Mouse (Mus musculus) G1E (cell line): ENCODE data around the gene Atp13a4.

Experiments
- CTCF ChIP-seq: IDR thresholded peaks from 2 replicates; pipeline ENCODE4 v1.5.1; 2012; ENCODE audit warnings: low read depth, low read length, inconsistent platforms, mixed read lengths
- GATA1 ChIP-seq: IDR thresholded peaks from 2 replicates; pipeline ENCODE4 v1.6.1; 2012; ENCODE audit warnings: borderline replicate concordance, low read length, inconsistent platforms, mixed read lengths
- GATA2 ChIP-seq: IDR thresholded peaks from 2 replicates; pipeline ENCODE4 v1.6.1; 2012; ENCODE audit warnings: low read depth, low read length, inconsistent platforms, borderline replicate concordance

DNA sequence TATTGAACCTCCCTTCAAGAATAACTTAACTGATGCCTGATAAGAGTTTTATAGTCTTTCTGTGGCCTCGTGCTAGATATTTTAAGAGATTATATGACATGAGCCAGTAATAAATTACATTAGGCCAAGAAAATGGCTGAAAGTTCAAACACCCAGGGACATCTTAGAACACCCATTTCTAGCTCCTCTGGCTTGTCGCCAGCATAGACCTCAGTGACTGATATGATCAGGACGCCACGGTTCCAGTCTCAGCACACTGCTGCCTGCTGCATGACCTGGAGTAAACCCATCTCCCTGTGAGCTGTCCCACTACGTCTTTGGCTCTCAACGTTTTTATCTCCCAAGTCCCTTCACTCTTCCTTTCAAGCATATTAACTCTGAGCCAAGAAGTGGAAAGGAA, 108.9 kb downstream of the Atp13a4 start:
- no peak for TF ChIP-seq GATA2
- TF ChIP-seq CTCF, result no peak
- TF ChIP-seq GATA1, result no peak
